Comparison of ENCODE assay signal across 30 mouse cellular contexts in the genomic region with DNA sequence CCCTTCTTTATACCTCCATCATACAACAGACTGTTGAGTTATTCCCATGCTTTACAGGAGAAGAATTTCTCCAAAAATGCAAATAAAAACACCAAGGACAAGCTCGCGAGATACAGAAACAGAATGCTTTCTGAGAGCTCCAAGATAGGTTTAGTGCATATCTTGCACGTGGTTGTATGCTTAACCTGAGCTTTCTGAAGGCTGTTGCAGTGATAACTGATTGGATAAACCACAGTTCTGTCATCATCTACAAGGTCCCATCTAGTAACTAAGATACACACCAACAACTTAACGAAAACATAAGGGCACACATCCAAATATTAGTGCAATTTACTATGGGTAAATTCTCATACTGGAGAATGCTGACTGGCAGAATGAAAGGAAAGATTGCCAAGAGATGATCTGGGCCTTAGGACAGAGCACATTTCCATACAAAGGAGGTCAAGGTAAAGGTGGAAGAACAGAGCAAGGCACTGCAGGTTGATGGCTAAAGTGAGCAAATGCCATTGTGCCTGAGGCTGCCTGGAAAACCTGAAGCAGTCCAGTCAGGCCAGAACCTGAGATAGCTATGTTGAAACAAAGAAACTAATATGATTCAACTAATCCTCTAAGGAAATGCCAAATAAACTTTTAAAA.
"Had no signal": no experiment of that assay in that cellular context is flagged by ENCODE, and none has a peak within 500 bp of the region (broad histone marks: within the 10 kb centered on the region; RNA-seq: fewer than 3 reads in every experiment).

No protein-coding gene starts in this region.

- H3K4me3 ChIP-seq: heart, embryonic 10.5 days; heart, embryonic 12.5 days; heart, embryonic 13.5 days; heart, embryonic 15.5 days; hindbrain, embryonic 10.5 days; hindbrain, embryonic 12.5 days; hindbrain, embryonic 13.5 days; hindbrain, embryonic 15.5 days; intestine, embryonic 15.5 days; kidney, embryonic 15.5 days; layer of hippocampus, adult 2 months had no signal

- H3K9me3 ChIP-seq: heart, embryonic 10.5 days; heart, embryonic 12.5 days; heart, embryonic 13.5 days; heart, embryonic 15.5 days; hindbrain, embryonic 10.5 days; hindbrain, embryonic 12.5 days; hindbrain, embryonic 13.5 days; hindbrain, embryonic 15.5 days; intestine, embryonic 15.5 days; kidney, embryonic 15.5 days had no signal

- H3K36me3 ChIP-seq: heart, embryonic 10.5 days; heart, embryonic 12.5 days; heart, embryonic 13.5 days; heart, embryonic 15.5 days; hindbrain, embryonic 10.5 days; hindbrain, embryonic 12.5 days; hindbrain, embryonic 13.5 days; hindbrain, embryonic 15.5 days; intestine, embryonic 15.5 days; kidney, embryonic 15.5 days had no signal

- H3K27ac ChIP-seq: heart, embryonic 10.5 days; heart, embryonic 13.5 days; heart, embryonic 15.5 days; hindbrain, embryonic 10.5 days; hindbrain, embryonic 12.5 days; hindbrain, embryonic 13.5 days; hindbrain, embryonic 14.5 days; hindbrain, embryonic 15.5 days; hindbrain, postnatal 0 days; intestine, embryonic 15.5 days; kidney, embryonic 15.5 days; kidney, postnatal 0 days; layer of hippocampus, adult 2 months had no signal

- H3K27me3 ChIP-seq: heart, embryonic 12.5 days; heart, embryonic 13.5 days; heart, embryonic 15.5 days; hindbrain, embryonic 12.5 days; hindbrain, embryonic 13.5 days; hindbrain, embryonic 15.5 days; intestine, embryonic 15.5 days; kidney, embryonic 15.5 days had no signal

- H3K9ac ChIP-seq: heart, embryonic 12.5 days; heart, embryonic 13.5 days; heart, embryonic 15.5 days; hindbrain, embryonic 12.5 days; hindbrain, embryonic 13.5 days; hindbrain, embryonic 14.5 days; hindbrain, embryonic 15.5 days; intestine, embryonic 15.5 days; kidney, embryonic 15.5 days had no signal

- DNase-seq: heart, postnatal 10 days; heart, postnatal 14 days; heart, postnatal 36 days; heart, postnatal 4 days; kidney, adult 11 months; kidney, adult 18-20 months; kidney, adult 2 months; kidney, adult 8-10 months; kidney, adult 9 months; kidney, postnatal 10 days; kidney, postnatal 14 days; kidney, postnatal 25 days; kidney, postnatal 36 days; kidney, postnatal 4 days; layer of hippocampus, adult 9-11 months; layer of hippocampus, postnatal 36 days had no signal

- H3K4me1 ChIP-seq: hindbrain, embryonic 10.5 days; hindbrain, embryonic 12.5 days; hindbrain, embryonic 13.5 days; hindbrain, embryonic 15.5 days; intestine, embryonic 15.5 days; kidney, embryonic 15.5 days had no signal
